Mouse (Mus musculus): ENCODE measurements at regions not wholly inside any gene's neighbourhood (a gene's known extent, or its start where the extent isn't known, plus 50 kb on each side); places are given as distances from the start of the nearest gene placed in this dataset.

- Histone ChIP-seq H3K27ac (no peak overlapping the region), H3K4me1 (ENCODE audit: insufficient read depth, low read length) (no peaks in the 10 kb centered on the region), H3K9me3 (ENCODE audit: low read length) (no peaks in the 10 kb centered on the region), H3K4me3 (ENCODE audit: low read length) (no peak overlapping the region), H3K4me2 (ENCODE audit: low read depth, low read length) (no peak overlapping the region), H3K36me3 (ENCODE audit: insufficient read depth, low read length) (no peaks in the 10 kb centered on the region), H3K27me3 (ENCODE audit: insufficient read depth, low read length) (no peaks in the 10 kb centered on the region), H3K9ac (replicated peaks; ENCODE audit: low read length) (no peak overlapping the region)
- ATAC-seq, result no peak
- no peak for TF ChIP-seq CTCF (IDR thresholded peaks at IDR 0.05; ENCODE audit: low read depth)
- DNase-seq (ENCODE audit: low spot score), result no peak
- 76% methylated on average over 2 of the region's 2 CpGs for WGBS
Measured at GRCm38 (mm10) chr12:98058977-98059376, 200.3 kb downstream of the Galc start.

GRCm38 (mm10) chr12:98050934-98051333 lies 208.3 kb downstream of the Galc start:
- H3K4me3 ChIP-seq (ENCODE audit: low read length), result no peak overlapping the region
- H3K4me2 ChIP-seq (ENCODE audit: low read depth, low read length), result no peak overlapping the region
- WGBS, result 59% methylated on average over 4 of the region's 4 CpGs
- no peaks in the 10 kb centered on the region for H3K4me1 ChIP-seq (ENCODE audit: insufficient read depth, low read length)
- H3K36me3 ChIP-seq (ENCODE audit: insufficient read depth, low read length), result no peaks in the 10 kb centered on the region
- no peak overlapping the region for H3K27ac ChIP-seq
- H3K9ac ChIP-seq (replicated peaks; ENCODE audit: low read length), result no peak overlapping the region
- TF ChIP-seq CTCF (IDR thresholded peaks at IDR 0.05; ENCODE audit: low read depth), result no peak
- H3K9me3 ChIP-seq (ENCODE audit: low read length), result no peaks in the 10 kb centered on the region
- DNase-seq (ENCODE audit: low spot score), result no peak
- no peak for ATAC-seq
- no peaks in the 10 kb centered on the region for H3K27me3 ChIP-seq (ENCODE audit: insufficient read depth, low read length)

- H3K27ac ChIP-seq, result no peak overlapping the region
- H3K4me1 ChIP-seq (ENCODE audit: insufficient read depth, low read length), result no peaks in the 10 kb centered on the region
- WGBS, result 10% methylated on average over 1 of the region's 1 CpGs
- DNase-seq (ENCODE audit: low spot score) (peak; percentile 7), ATAC-seq (no peak)
- TF ChIP-seq CTCF (IDR thresholded peaks at IDR 0.05; ENCODE audit: low read depth), result no peak
- no peaks in the 10 kb centered on the region for H3K36me3 ChIP-seq (ENCODE audit: insufficient read depth, low read length)
- no peak overlapping the region for H3K9ac ChIP-seq (replicated peaks; ENCODE audit: low read length)
- no peaks in the 10 kb centered on the region for H3K9me3 ChIP-seq (ENCODE audit: low read length)
- no peaks in the 10 kb centered on the region for H3K27me3 ChIP-seq (ENCODE audit: insufficient read depth, low read length)
- H3K4me2 ChIP-seq (ENCODE audit: low read depth, low read length), result no peak overlapping the region
- H3K4me3 ChIP-seq (ENCODE audit: low read length), result no peak overlapping the region
Measured at GRCm38 (mm10) chr12:98050500-98050899, 208.8 kb downstream of the Galc start.

- DNase-seq (ENCODE audit: low spot score), result no peak
- Histone ChIP-seq H3K36me3 (ENCODE audit: insufficient read depth, low read length) (no peaks in the 10 kb centered on the region), H3K27me3 (ENCODE audit: insufficient read depth, low read length) (no peaks in the 10 kb centered on the region), H3K9me3 (ENCODE audit: low read length) (no peaks in the 10 kb centered on the region), H3K9ac (replicated peaks; ENCODE audit: low read length) (no peak overlapping the region), H3K4me2 (ENCODE audit: low read depth, low read length) (no peak overlapping the region), H3K27ac (no peak overlapping the region), H3K4me1 (ENCODE audit: insufficient read depth, low read length) (no peaks in the 10 kb centered on the region), H3K4me3 (ENCODE audit: low read length) (no peak overlapping the region)
- ATAC-seq, result no peak
- 18% methylated on average over 5 of the region's 5 CpGs for WGBS
- no peak for TF ChIP-seq CTCF (IDR thresholded peaks at IDR 0.05; ENCODE audit: low read depth)
Measured at GRCm38 (mm10) chr12:98050057-98050456, 209.2 kb downstream of the Galc start.

- no peak overlapping the region for H3K4me2 ChIP-seq (ENCODE audit: low read depth, low read length)
- no peak overlapping the region for H3K9ac ChIP-seq (replicated peaks; ENCODE audit: low read length)
- H3K4me1 ChIP-seq (ENCODE audit: insufficient read depth, low read length), result no peaks in the 10 kb centered on the region
- 87% methylated on average over 8 of the region's 8 CpGs for WGBS
- H3K27me3 ChIP-seq (ENCODE audit: insufficient read depth, low read length), result no peaks in the 10 kb centered on the region
- DNase-seq (ENCODE audit: low spot score), result no peak
- no peaks in the 10 kb centered on the region for H3K9me3 ChIP-seq (ENCODE audit: low read length)
- TF ChIP-seq CTCF (IDR thresholded peaks at IDR 0.05; ENCODE audit: low read depth), result no peak
- H3K27ac ChIP-seq, result no peak overlapping the region
- no peak overlapping the region for H3K4me3 ChIP-seq (ENCODE audit: low read length)
- no peak for ATAC-seq
- H3K36me3 ChIP-seq (ENCODE audit: insufficient read depth, low read length), result no peaks in the 10 kb centered on the region
Measured at GRCm38 (mm10) chr12:98047765-98048164, 211.5 kb downstream of the Galc start.

GRCm38 (mm10) chr12:98046459-98047440 lies 212.5 kb downstream of the Galc start:
- no peak for TF ChIP-seq CTCF (IDR thresholded peaks at IDR 0.05; ENCODE audit: low read depth)
- DNase-seq (ENCODE audit: low spot score) (no peak), ATAC-seq (no peak)
- no peak overlapping the region for H3K9ac ChIP-seq (replicated peaks; ENCODE audit: low read length)
- H3K36me3 ChIP-seq (ENCODE audit: insufficient read depth, low read length), result no peaks in the 10 kb centered on the region
- H3K27me3 ChIP-seq (ENCODE audit: insufficient read depth, low read length), result no peaks in the 10 kb centered on the region
- no peaks in the 10 kb centered on the region for H3K9me3 ChIP-seq (ENCODE audit: low read length)
- H3K27ac ChIP-seq, result no peak overlapping the region
- no peak overlapping the region for H3K4me3 ChIP-seq (ENCODE audit: low read length)
- no peaks in the 10 kb centered on the region for H3K4me1 ChIP-seq (ENCODE audit: insufficient read depth, low read length)
- H3K4me2 ChIP-seq (ENCODE audit: low read depth, low read length), result no peak overlapping the region
- WGBS, result 42% methylated on average over 11 of the region's 11 CpGs
